Mouse (Mus musculus) adrenal gland, adult 10 weeks (tissue): ENCODE measurements around the gene D13Ertd608e. TPM values are rescaled to one million over a fixed set of nuclear protein-coding genes. Genes with fewer than 3 reads are reported as not detected.

Experiments used
- polyA plus RNA-seq: library from polyadenylated mRNA; stranded (reverse); fragments of 350-450 nt; fragmentation: Illumina TruSeq; extraction: RNeasy Lipid Tissue Mini Kit (QIAGEN cat#74804); gene quantifications from one replicate; pipeline ENCODE4 v1.2.3, GENCODE M21; 2014; ENCODE audit warnings: low read depth, low replicate concordance

D13Ertd608e gene
- not detected for polyA plus RNA-seq

GRCm38 (mm10) chr13:119835320-119836056, at the start of gene D13Ertd608e:
TSS of gene D13Ertd608e (plus strand) at chr13:119836006.

GRCm38 (mm10) chr13:119790761-119791579, 44.8 kb upstream of the D13Ertd608e start, which contains the start of gene Zfp131:
TSS of gene Zfp131 (minus strand) at chr13:119790889.

GRCm38 (mm10) chr13:119830116-119830515, 5.7 kb upstream of the D13Ertd608e start, which contains the start of gene AF067063:
TSS of gene AF067063 (minus strand) at chr13:119830216.

GRCm38 (mm10) chr13:119894685-119895084, 58.9 kb downstream of the D13Ertd608e start, which contains the start of gene Tcstv1:
TSS of gene Tcstv1 (minus strand) at chr13:119894785.

Other genes starting within 250 kb of the D13Ertd608e start
- 2.6 TPM for gene Ccl28, start 212.2 kb upstream of the D13Ertd608e start, polyA plus RNA-seq
- gene Hmgcs1, start 145.6 kb upstream of the D13Ertd608e start, polyA plus RNA-seq, result 511 TPM
- gene Nim1k, start 80.1 kb upstream of the D13Ertd608e start, polyA plus RNA-seq, result 5.5 TPM
- gene Zfp131, start 45.1 kb upstream of the D13Ertd608e start, polyA plus RNA-seq, result 107 TPM
- not detected for gene AF067063, start 5.8 kb upstream of the D13Ertd608e start, polyA plus RNA-seq
- not detected for gene Tcstv1, start 58.8 kb downstream of the D13Ertd608e start, polyA plus RNA-seq
- gene Gm21761, start 93.3 kb downstream of the D13Ertd608e start, polyA plus RNA-seq, result not detected
- gene B020031M17Rik, start 114.8 kb downstream of the D13Ertd608e start, polyA plus RNA-seq, result not detected
- not detected for gene Gm36079, start 191.0 kb downstream of the D13Ertd608e start, polyA plus RNA-seq
- 2.3 TPM for gene Gm21188, start 216.2 kb downstream of the D13Ertd608e start, polyA plus RNA-seq